Mouse (Mus musculus): ENCODE measurements at regions not wholly inside any gene's neighbourhood (a gene's known extent, or its start where the extent isn't known, plus 50 kb on each side); places are given as distances from the start of the nearest gene placed in this dataset.

GRCm38 (mm10) chr11:64579826-64580225, 143.4 kb upstream of the F930015N05Rik start:
- no peak for DNase-seq (ENCODE audit: extremely low spot score in 1 of 2, low spot score in 1 of 2)

GRCm38 (mm10) chr11:64586056-64586455, 149.6 kb upstream of the F930015N05Rik start:
- DNase-seq (ENCODE audit: extremely low spot score in 1 of 2, low spot score in 1 of 2), result no peak

GRCm38 (mm10) chr11:64587034-64587710, 150.7 kb upstream of the F930015N05Rik start:
- no peak for DNase-seq (ENCODE audit: extremely low spot score in 1 of 2, low spot score in 1 of 2)

- no peak for DNase-seq (ENCODE audit: extremely low spot score in 1 of 2, low spot score in 1 of 2)
Observed at GRCm38 (mm10) chr11:64587751-64588600, 151.5 kb upstream of the F930015N05Rik start.

GRCm38 (mm10) chr11:64588601-64588989, 152.1 kb upstream of the F930015N05Rik start:
- DNase-seq (ENCODE audit: extremely low spot score in 1 of 2, low spot score in 1 of 2), result no peak

- no peak for DNase-seq (ENCODE audit: extremely low spot score in 1 of 2, low spot score in 1 of 2)
Observed at GRCm38 (mm10) chr11:64589026-64589425, 152.6 kb upstream of the F930015N05Rik start.

- no peak for DNase-seq (ENCODE audit: extremely low spot score in 1 of 2, low spot score in 1 of 2)
Observed at GRCm38 (mm10) chr11:64590091-64590490, 153.6 kb upstream of the F930015N05Rik start.

GRCm38 (mm10) chr11:64592253-64592652, 155.8 kb upstream of the F930015N05Rik start:
- no peak for DNase-seq (ENCODE audit: extremely low spot score in 1 of 2, low spot score in 1 of 2)

GRCm38 (mm10) chr11:64597305-64597704, 160.9 kb upstream of the F930015N05Rik start:
- DNase-seq (ENCODE audit: extremely low spot score in 1 of 2, low spot score in 1 of 2), result no peak

- no peak for DNase-seq (ENCODE audit: extremely low spot score in 1 of 2, low spot score in 1 of 2)
Observed at GRCm38 (mm10) chr11:64599178-64599577, 162.7 kb upstream of the F930015N05Rik start.

GRCm38 (mm10) chr11:64600201-64601102, 164.0 kb upstream of the F930015N05Rik start:
- DNase-seq (ENCODE audit: extremely low spot score in 1 of 2, low spot score in 1 of 2), result no peak

GRCm38 (mm10) chr11:64609043-64609442, 172.6 kb upstream of the F930015N05Rik start:
- no peak for DNase-seq (ENCODE audit: extremely low spot score in 1 of 2, low spot score in 1 of 2)

GRCm38 (mm10) chr11:64610724-64611123, 174.3 kb upstream of the F930015N05Rik start:
- no peak for DNase-seq (ENCODE audit: extremely low spot score in 1 of 2, low spot score in 1 of 2)

- no peak for DNase-seq (ENCODE audit: extremely low spot score in 1 of 2, low spot score in 1 of 2)
Observed at GRCm38 (mm10) chr11:64615140-64615539, 178.7 kb upstream of the F930015N05Rik start.

- DNase-seq (ENCODE audit: extremely low spot score in 1 of 2, low spot score in 1 of 2), result no peak
Observed at GRCm38 (mm10) chr11:64618631-64619385, 182.4 kb upstream of the F930015N05Rik start.

GRCm38 (mm10) chr11:64627180-64627579, 190.7 kb upstream of the F930015N05Rik start:
- no peak for DNase-seq (ENCODE audit: extremely low spot score in 1 of 2, low spot score in 1 of 2)

- no peak for DNase-seq (ENCODE audit: extremely low spot score in 1 of 2, low spot score in 1 of 2)
Observed at GRCm38 (mm10) chr11:64640947-64641346, 204.5 kb upstream of the F930015N05Rik start.

- DNase-seq (ENCODE audit: extremely low spot score in 1 of 2, low spot score in 1 of 2), result no peak
Observed at GRCm38 (mm10) chr11:64643171-64643570, 206.7 kb upstream of the F930015N05Rik start.

GRCm38 (mm10) chr11:64647938-64648337, 211.5 kb upstream of the F930015N05Rik start:
- no peak for DNase-seq (ENCODE audit: extremely low spot score in 1 of 2, low spot score in 1 of 2)
